Mouse (Mus musculus) kidney, embryonic 14.5 days (tissue): ENCODE data around the gene Klk1b1. TPM values are rescaled to one million over a fixed set of nuclear protein-coding genes. Genes with fewer than 3 reads are reported as not detected.

Source experiments
- polyA plus RNA-seq: library from polyadenylated mRNA; unstranded; fragments of >200 nt; fragmentation: Nextera tagmentation; extraction: Ambion mirVana; gene quantifications from 2 replicates; pipeline ENCODE4 v1.2.1, GENCODE M21; 2014

Gene Klk1b1
- polyA plus RNA-seq, 1 experiment from 2014 or later: not detected

Other genes with a start within 250 kb of the Klk1b1 start
- gene Klk12, start 197.9 kb upstream of the Klk1b1 start, polyA plus RNA-seq: not detected in 2 replicates
- 0.27 TPM in 1 of 2 replicates, not detected in the other for gene Klk11, start 192.1 kb upstream of the Klk1b1 start, polyA plus RNA-seq
- gene Klk10, start 185.7 kb upstream of the Klk1b1 start, polyA plus RNA-seq: 0.41 and 1.3 TPM in 2 replicates
- 0.26 TPM in 1 of 2 replicates, not detected in the other for gene Klk9, start 174.9 kb upstream of the Klk1b1 start, polyA plus RNA-seq
- gene Klk8, start 169.2 kb upstream of the Klk1b1 start, polyA plus RNA-seq: 38.2 and 43.5 TPM in 2 replicates
- 0.13 TPM in 1 of 2 replicates, not detected in the other for gene Klk7, start 155.5 kb upstream of the Klk1b1 start, polyA plus RNA-seq
- gene Klk6, start 142.3 kb upstream of the Klk1b1 start, polyA plus RNA-seq: not detected in 2 replicates
- gene Klk5, start 124.8 kb upstream of the Klk1b1 start, polyA plus RNA-seq: not detected in 2 replicates
- gene Klk4, start 85.6 kb upstream of the Klk1b1 start, polyA plus RNA-seq: 0.28 TPM in 1 of 2 replicates, not detected in the other
- not detected in 2 replicates for gene Klk15, start 33.0 kb upstream of the Klk1b1 start, polyA plus RNA-seq
- gene Klk1b8, start 16.1 kb upstream of the Klk1b1 start, polyA plus RNA-seq: not detected in 2 replicates
- gene Klk1b9, start 9.3 kb downstream of the Klk1b1 start, polyA plus RNA-seq: not detected in 2 replicates
- not detected in 2 replicates for gene Klk1b11, start 29.1 kb downstream of the Klk1b1 start, polyA plus RNA-seq
- gene Klk1b26, start 45.4 kb downstream of the Klk1b1 start, polyA plus RNA-seq: not detected in 2 replicates
- not detected in 2 replicates for gene Klk1b27, start 85.5 kb downstream of the Klk1b1 start, polyA plus RNA-seq
- gene Klk1b21, start 135.6 kb downstream of the Klk1b1 start, polyA plus RNA-seq: not detected in 2 replicates
- not detected in 2 replicates for gene Klk1b22, start 145.9 kb downstream of the Klk1b1 start, polyA plus RNA-seq
- not detected in 2 replicates for gene Klk1b16, start 170.0 kb downstream of the Klk1b1 start, polyA plus RNA-seq
- gene Klk1b24, start 221.5 kb downstream of the Klk1b1 start, polyA plus RNA-seq: not detected in 2 replicates
- gene Klk1b3, start 231.4 kb downstream of the Klk1b1 start, polyA plus RNA-seq: not detected in 2 replicates
- gene Klk1b4, start 240.7 kb downstream of the Klk1b1 start, polyA plus RNA-seq: not detected in 2 replicates
- gene Klk1b5, start 249.2 kb downstream of the Klk1b1 start, polyA plus RNA-seq: not detected in 2 replicates